Mouse (Mus musculus) thymus, postnatal 14 days (tissue): ENCODE measurements at regions not wholly inside any gene's neighbourhood (a gene's known extent, or its start where the extent isn't known, plus 50 kb on each side); places are given as distances from the start of the nearest gene placed in this dataset.

ENCODE experiments used
- DNase-seq: peaks from one replicate; pipeline ENCODE4 v3.0.0; 2021

DNA sequence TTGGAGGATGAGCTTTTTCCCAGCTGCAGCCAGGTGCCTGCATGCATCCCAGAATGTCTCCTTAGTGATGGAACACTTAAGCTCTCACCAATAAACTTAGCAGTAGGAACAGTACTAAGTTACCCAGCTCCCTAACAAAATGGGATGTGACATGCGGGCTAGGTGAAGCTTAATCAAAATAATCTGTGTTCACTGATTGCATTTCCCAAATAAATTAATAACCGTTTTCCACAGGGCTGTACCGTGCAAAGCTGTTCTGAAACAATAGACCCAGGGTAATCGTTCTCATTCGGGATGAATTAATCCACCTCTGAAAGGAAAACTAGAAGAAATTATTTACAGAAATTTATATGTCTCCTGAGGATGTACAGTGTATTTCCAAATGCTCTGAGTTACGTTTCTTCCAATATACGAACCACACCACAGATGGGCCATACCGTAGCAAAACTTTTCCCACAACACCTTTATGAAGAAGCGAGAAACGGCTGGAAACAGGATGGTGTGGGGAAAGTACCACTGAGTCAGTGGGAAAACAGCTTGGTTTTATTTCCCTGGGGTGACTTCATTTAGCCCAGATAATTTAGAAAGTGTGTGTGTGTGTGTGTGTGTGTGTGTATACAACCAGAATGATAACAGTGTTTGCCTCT is 148.5 kb upstream of the Adamts16 start:
- no peak for DNase-seq

DNA sequence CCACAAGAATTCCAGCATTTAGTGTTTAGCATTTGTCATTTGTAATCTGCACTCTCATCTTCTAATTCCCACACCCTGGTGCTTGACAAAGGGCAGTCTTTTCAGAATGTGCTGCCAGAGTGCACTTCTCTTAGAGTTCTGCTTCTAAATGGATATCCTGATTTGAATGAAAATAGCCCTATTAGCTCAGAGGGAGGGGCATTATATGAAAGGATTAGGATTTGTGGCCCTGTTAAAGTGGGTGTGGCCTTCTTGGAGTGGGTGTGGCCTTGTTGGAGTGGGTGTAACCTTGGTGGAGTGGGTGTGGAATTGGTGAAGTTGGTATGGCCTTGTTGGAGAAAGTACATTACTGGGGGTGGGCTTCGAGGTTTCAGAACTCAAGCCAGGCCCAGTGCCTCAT is 137.7 kb upstream of the Adamts16 start:
- no peak for DNase-seq

DNA sequence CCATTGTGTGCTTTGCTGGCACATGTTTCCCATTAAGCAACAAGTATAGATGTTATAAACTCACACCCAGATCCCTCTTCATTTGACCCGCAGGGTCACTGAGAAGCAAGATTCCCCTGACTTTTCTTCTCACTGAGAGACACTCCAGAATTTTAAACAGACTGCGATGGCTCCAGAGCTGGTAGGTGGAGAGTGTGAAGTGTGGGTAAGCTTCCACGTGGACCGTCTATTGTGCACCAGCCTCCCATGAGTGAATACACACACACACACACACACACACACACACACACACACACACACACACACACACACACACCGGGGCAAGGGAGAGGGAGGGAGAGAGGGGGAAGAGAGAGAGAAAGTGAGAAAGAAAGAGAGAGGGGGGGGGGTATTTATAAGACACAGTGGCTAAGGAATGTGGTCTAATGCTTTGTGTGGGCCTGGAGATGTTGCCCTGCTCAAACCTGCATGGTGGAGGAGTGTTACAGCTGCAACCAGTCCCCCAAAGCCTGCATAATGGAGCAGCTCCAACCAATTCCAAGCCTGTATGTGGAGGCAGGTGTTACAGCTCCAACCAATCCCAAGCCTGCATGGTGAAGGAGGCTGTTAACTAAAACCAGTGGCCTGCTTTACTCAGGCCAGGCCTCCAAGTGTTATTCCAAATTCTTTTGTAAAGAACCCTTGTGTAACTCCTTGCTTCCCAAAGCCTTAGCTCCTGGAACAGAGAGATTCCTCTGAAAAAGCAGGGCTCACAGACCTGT is 137.1 kb upstream of the Adamts16 start:
- no peak for DNase-seq

DNA sequence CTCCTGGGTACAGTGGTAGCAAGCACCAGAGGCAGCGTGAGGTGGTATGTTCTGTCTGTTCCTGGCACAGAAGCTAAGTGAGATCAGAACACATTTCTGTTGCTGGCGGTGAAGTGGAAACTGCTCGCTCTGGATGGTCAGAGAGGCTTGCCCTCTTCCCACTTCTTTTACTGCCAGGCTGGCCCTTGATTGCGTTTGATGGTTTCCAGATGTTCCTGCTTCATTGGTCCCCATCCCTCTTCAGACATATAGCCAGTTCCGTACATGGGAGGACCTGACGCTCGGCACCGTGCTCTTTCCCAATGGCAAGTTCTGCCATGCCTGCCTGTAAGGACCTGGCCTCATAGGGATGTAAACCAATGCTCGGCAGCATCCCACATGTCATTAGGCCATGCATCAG is 128.0 kb upstream of the Adamts16 start:
- DNase-seq, result no peak

DNA sequence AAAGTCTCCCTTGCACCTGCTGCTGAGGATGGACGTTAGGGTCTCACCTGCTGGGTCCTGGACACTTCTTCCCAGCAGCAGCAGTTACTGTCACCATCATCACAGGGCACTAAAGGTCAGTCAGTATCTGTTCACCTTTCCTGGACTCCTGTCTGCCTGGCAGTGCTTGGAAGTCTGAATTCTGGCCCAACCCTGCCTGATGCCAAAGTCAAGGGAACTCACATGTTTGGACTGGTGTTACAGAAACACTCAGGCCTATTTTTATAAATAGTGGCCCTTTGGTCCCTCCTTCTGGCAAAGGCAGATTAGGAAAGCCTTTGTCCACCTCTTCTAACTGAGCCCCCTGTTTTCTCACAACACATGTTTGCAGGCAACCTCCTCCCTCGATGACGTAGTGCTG is 126.2 kb upstream of the Adamts16 start:
- no peak for DNase-seq

DNA sequence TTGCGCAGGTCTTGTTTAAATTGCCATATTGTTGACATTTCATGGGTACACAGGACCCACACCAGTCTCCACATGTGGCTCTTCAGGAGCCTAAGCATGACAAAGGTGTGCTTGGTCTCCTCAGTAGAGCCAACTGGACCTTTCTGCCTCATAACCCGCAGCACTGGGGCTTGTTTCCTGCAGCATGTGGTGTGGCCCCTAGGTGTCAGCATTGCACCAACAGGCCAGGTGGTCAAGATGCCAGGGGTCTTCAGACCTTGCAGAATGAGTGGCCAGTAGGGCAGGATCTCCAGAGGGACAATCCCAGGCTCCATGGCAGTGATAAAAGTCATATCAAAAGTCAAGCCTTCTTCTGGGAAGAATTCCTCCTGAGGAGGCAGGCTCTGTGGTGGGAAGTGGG is 121.8 kb upstream of the Adamts16 start:
- DNase-seq, result no peak

DNA sequence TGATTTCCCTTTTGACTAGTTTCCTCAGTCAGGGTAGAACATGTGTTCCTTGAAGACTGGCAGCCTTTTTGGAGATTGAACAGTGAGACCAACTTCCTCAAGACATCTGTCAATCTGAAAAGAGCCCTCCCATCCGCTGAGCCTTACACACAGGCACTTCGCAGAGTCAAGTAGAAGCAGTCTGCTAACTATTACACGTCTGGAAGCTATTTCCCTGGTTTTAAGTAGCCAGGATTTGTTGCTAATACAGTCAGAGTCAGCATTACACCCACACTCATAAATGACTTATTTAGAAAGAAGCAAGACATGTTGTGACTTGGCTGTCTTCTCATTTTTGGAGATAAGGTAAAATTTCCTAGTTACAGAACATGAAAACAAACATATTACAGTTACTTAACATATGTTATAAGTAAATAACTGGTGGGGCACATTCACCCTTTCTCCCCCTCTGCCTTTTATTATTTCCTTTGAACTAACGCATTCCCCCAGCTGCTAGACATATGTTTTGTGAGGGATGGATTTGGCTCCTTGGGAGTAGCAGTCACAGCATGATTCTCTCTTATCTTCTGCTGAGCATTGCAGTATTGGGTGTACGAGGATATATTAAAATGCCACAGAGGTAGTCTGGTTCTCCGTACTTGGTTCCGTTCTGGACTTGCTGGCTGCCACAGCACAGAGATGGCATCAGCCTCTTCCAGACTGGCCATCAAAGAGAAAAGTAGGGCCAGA is 92.9 kb upstream of the Adamts16 start:
- no peak for DNase-seq

DNA sequence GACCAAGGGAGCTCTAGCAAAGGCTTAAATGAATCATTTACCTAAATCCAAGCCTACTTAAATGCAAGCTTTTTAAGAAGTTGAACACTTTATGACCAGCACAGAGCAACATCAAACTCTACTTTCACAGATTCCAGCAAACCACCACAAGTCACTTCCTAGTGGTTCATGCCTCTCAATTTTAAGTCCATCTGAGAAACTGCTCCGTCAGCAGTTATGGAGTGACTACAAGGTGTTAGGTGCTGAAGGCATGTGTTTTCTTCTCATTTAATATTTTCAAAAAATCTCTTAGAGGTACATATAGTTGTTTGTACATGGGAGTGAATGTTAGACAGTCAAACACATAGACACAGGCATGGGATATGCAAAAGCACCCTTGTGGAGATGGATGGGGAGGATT is 72.2 kb upstream of the Adamts16 start:
- no peak for DNase-seq

DNA sequence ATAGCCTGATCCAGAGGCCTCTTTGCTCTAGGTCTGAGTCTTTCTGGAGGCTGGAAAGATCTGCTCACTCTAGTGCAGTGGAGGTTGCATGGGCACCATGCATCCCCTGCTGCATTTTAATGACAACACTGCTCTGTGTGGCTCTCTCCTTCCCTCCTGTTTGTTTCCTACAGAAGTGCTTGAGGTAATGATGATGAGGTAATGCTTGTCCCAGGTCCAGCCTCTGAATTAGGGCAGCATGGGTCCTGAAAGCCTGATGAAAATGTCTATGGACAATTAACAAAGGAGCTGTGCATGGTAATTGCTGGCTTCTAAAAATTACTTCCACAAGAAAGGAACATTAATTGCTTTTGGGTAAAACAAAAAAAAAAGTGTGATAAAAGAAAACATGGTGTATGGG is 69.3 kb upstream of the Adamts16 start:
- DNase-seq, result no peak

DNA sequence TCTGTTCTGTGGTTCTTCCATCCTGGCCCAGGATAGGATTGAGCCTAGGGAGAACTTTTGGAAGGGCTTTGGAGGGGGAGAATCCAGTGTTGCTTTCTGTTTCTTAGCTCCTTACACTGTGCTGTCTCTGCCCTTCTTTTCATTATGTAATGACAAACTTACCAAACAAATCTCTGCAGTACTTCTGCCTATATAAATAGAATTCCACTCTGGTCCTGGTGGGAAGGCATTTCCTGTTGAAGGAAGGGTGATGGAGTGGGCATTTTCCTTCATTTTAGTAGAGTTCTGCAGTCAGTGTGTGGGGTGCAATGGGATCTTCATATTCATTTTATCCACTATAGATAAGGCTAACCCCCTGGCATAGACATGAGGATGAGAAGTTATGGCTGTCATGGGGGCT is 63.2 kb upstream of the Adamts16 start:
- no peak for DNase-seq

DNA sequence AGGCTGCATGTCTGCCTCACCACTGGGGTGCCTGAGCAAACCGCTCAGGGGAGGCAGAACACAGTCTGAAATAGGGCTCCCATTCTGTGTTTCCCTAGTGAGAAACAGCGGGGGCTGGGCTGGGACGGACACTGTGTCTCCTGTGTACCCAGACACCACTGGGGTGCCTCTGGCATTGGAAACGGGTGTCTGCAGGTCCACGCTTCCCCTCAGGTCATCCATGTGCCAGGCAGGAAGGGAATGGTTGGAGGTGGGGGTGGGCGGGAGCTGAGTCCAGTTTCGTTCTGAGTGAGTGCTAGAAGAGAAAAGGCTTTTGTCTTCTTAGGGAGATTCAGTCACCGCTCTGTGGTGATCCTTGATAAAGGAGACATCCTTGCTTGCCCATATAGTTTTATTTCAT is 62.2 kb upstream of the Adamts16 start:
- DNase-seq, result no peak

DNA sequence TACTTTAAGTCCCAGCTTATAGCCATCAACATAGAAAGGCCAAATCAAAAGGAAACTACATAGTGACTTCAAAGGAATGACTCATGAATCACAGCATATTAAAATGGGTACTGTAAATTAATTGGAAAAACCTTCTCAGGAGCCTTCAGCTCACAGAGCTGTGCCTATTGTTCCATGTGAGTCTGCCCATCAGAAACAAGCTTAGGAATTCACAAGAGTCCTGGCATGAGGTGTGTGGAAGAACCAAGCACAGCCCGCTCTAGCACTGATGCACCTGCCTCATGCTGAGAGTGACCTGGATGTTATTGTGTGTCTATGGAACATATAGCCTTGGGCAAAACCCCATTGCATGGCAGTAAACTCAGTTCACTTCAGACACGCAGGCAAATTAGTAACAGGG is 61.5 kb upstream of the Adamts16 start:
- no peak for DNase-seq

DNA sequence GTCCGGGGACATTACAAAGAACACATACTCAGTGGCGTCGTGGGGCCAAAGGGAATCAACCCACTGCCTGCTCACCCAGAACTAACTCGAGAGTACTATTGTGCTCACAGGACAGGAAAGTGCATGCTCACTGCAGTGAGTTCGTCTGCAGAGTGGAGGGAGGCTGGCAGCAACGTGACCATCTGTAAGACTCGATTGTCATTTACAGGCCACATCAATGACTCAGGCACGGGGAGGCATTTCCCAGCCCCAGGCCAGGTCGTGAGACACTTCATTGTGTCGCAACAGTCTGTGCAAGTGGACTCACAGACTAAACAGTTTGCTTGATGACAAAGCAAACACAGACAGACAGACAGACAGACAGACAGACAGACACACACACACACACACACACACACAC is 61.1 kb upstream of the Adamts16 start:
- DNase-seq, result no peak

DNA sequence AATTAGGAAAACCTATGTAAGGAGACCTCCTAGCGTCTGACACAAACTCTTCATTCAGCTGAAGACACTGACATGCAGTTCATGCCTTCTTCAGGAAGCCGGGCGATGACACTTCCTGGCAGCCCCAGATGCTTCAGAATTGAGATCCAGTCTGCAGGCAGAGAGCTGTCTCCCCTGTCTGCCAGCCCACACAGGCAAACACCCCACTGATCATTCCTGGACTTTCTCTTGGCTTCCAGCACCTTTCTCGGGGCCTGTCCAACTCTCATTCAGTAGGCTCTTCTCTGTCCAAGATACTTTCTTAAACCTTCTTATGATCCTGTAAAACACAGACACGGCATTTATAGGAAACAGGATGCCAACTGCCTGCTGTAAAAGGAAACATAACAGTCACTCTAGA is 50.0 kb upstream of the Adamts16 start:
- DNase-seq, result no peak
